Mouse (Mus musculus) limb, embryonic 13.5 days (tissue): ENCODE results near the gene Tmigd3. TPM values are rescaled to one million over a fixed set of nuclear protein-coding genes. Genes with fewer than 3 reads are reported as not detected.

ENCODE experiments used
- ATAC-seq: fragments of 200-750 bp; cut with Nextera tagmentation; 2 replicates; pipeline ENCODE4 v1.8.0; 2017; ENCODE audit warnings: low read depth, moderate number of reproducible peaks, moderate TSS enrichment; ENCODE audit not compliant: low FRiP score
- H3K27ac ChIP-seq: fragments of 300-500 bp; sonication (generic); 2 replicates; pipeline ENCODE4 v1.5.1; 2015; ENCODE audit warnings: inconsistent platforms, mild to moderate bottlenecking, moderate library complexity
- H3K27me3 ChIP-seq: fragments of 300-500 bp; sonication (generic); 2 replicates; pipeline ENCODE4 v1.6.1; 2015; ENCODE audit warnings: mild to moderate bottlenecking, inconsistent platforms
- H3K36me3 ChIP-seq: fragments of 300-500 bp; sonication (generic); 2 replicates; pipeline ENCODE4 v1.6.1; 2015; ENCODE audit warnings: inconsistent platforms, mild to moderate bottlenecking, moderate library complexity
- H3K4me1 ChIP-seq: fragments of 300-500 bp; sonication (generic); 2 replicates; pipeline ENCODE4 v1.6.1; 2015; ENCODE audit warnings: inconsistent platforms
- H3K4me2 ChIP-seq: fragments of 300-500 bp; sonication (generic); replicated peaks from 2 replicates; pipeline ENCODE4 v1.6.1; 2015; ENCODE audit warnings: inconsistent platforms, mild to moderate bottlenecking, moderate library complexity
- H3K4me3 ChIP-seq: fragments of 300-500 bp; sonication (generic); 2 replicates; pipeline ENCODE4 v1.5.1; 2015; ENCODE audit warnings: moderate library complexity, mild to moderate bottlenecking, inconsistent platforms
- H3K9ac ChIP-seq: fragments of 300-500 bp; sonication (generic); 2 replicates; pipeline ENCODE4 v1.6.1; 2015; ENCODE audit warnings: mild to moderate bottlenecking, inconsistent platforms
- H3K9me3 ChIP-seq: fragments of 300-500 bp; sonication (generic); 2 replicates; pipeline ENCODE4 v1.6.1; 2016; ENCODE audit warnings: inconsistent platforms
- WGBS: fragments of 180-500 bp; shearing (Covaris S2); methylation state at CpG from one replicate; pipeline ENCODE4 v1.1.7; 2015; 5-methylcytosine and 5-hydroxymethylcytosine counted together
- polyA plus RNA-seq: library from polyadenylated mRNA; unstranded; fragments of >200 nt; fragmentation: Nextera tagmentation; extraction: Ambion mirVana; gene quantifications from 2 replicates; pipeline ENCODE4 v1.2.1, GENCODE M21; 2015

Tmigd3 gene
- polyA plus RNA-seq, 1 experiment from 2014 or later: not detected

- no peaks in the 10 kb centered on the region for H3K27me3 ChIP-seq
- H3K9ac ChIP-seq: no peak overlapping the region
- H3K27ac ChIP-seq: no peak overlapping the region
- 81% methylated on average over 2 of the region's 2 CpGs for WGBS
- ATAC-seq: no peak
- H3K9me3 ChIP-seq: no peaks in the 10 kb centered on the region
- H3K4me3 ChIP-seq: no peak overlapping the region
- no peaks in the 10 kb centered on the region for H3K36me3 ChIP-seq
- H3K4me2 ChIP-seq: no peak overlapping the region
- H3K4me1 ChIP-seq: no peaks in the 10 kb centered on the region
These were observed 7.2 kb downstream of the Tmigd3 start for GRCm38 (mm10) chr3:105877919-105878318.

GRCm38 (mm10) chr3:105878751-105879150 is 8.0 kb downstream of the Tmigd3 start:
- no peaks in the 10 kb centered on the region for H3K4me1 ChIP-seq
- no peaks in the 10 kb centered on the region for H3K9me3 ChIP-seq
- WGBS: 84% methylated on average over 8 of the region's 8 CpGs
- no peak for ATAC-seq
- H3K4me2 ChIP-seq: no peak overlapping the region
- H3K4me3 ChIP-seq: no peak overlapping the region
- H3K9ac ChIP-seq: no peak overlapping the region
- no peak overlapping the region for H3K27ac ChIP-seq
- H3K27me3 ChIP-seq: no peaks in the 10 kb centered on the region
- no peaks in the 10 kb centered on the region for H3K36me3 ChIP-seq

- Histone ChIP-seq H3K4me3 (no peak overlapping the region), H3K9ac (no peak overlapping the region), H3K27ac (no peak overlapping the region), H3K27me3 (no peaks in the 10 kb centered on the region), H3K4me1 (no peaks in the 10 kb centered on the region), H3K9me3 (no peaks in the 10 kb centered on the region), H3K4me2 (no peak overlapping the region), H3K36me3 (no peaks in the 10 kb centered on the region)
- 64% methylated on average over 3 of the region's 3 CpGs for WGBS
- no peak for ATAC-seq
These were observed 9.7 kb downstream of the Tmigd3 start for GRCm38 (mm10) chr3:105880419-105880818.

GRCm38 (mm10) chr3:105882105-105882504 is 11.4 kb downstream of the Tmigd3 start:
- no peaks in the 10 kb centered on the region for H3K36me3 ChIP-seq
- no peak overlapping the region for H3K4me3 ChIP-seq
- no peaks in the 10 kb centered on the region for H3K4me1 ChIP-seq
- H3K27ac ChIP-seq: no peak overlapping the region
- no peak overlapping the region for H3K9ac ChIP-seq
- H3K9me3 ChIP-seq: no peaks in the 10 kb centered on the region
- no peaks in the 10 kb centered on the region for H3K27me3 ChIP-seq
- H3K4me2 ChIP-seq: no peak overlapping the region
- no peak for ATAC-seq
- 90% methylated on average over 7 of the region's 7 CpGs for WGBS

GRCm38 (mm10) chr3:105883111-105883510 is 12.4 kb downstream of the Tmigd3 start:
- Histone ChIP-seq H3K4me1 (no peaks in the 10 kb centered on the region), H3K4me2 (no peak overlapping the region), H3K9me3 (no peaks in the 10 kb centered on the region), H3K27me3 (no peaks in the 10 kb centered on the region), H3K4me3 (no peak overlapping the region), H3K9ac (no peak overlapping the region), H3K36me3 (no peaks in the 10 kb centered on the region), H3K27ac (no peak overlapping the region)
- WGBS: 89% methylated on average over 2 of the region's 2 CpGs
- no peak for ATAC-seq

- H3K4me2 ChIP-seq: no peak overlapping the region
- no peaks in the 10 kb centered on the region for H3K36me3 ChIP-seq
- no peak overlapping the region for H3K27ac ChIP-seq
- no peak overlapping the region for H3K4me3 ChIP-seq
- 83% methylated on average over 3 of the region's 3 CpGs for WGBS
- ATAC-seq: no peak
- no peaks in the 10 kb centered on the region for H3K27me3 ChIP-seq
- H3K9me3 ChIP-seq: no peaks in the 10 kb centered on the region
- H3K4me1 ChIP-seq: peaks cover 18% of the 10 kb centered on the region
- no peak overlapping the region for H3K9ac ChIP-seq
These were observed 18.3 kb downstream of the Tmigd3 start for GRCm38 (mm10) chr3:105888961-105889360.

GRCm38 (mm10) chr3:105890220-105890619 is 19.5 kb downstream of the Tmigd3 start:
- Histone ChIP-seq H3K27me3 (no peaks in the 10 kb centered on the region), H3K9me3 (no peaks in the 10 kb centered on the region), H3K4me3 (no peak overlapping the region), H3K4me2 (no peak overlapping the region), H3K4me1 (peaks cover 31% of the 10 kb centered on the region), H3K9ac (no peak overlapping the region), H3K27ac (no peak overlapping the region), H3K36me3 (no peaks in the 10 kb centered on the region)
- no peak for ATAC-seq
- WGBS: 71% methylated on average over 4 of the region's 4 CpGs

- Histone ChIP-seq H3K4me3 (no peak overlapping the region), H3K36me3 (no peaks in the 10 kb centered on the region), H3K27me3 (no peaks in the 10 kb centered on the region), H3K27ac (no peak overlapping the region), H3K4me2 (no peak overlapping the region), H3K9ac (no peak overlapping the region), H3K4me1 (peaks cover 33% of the 10 kb centered on the region), H3K9me3 (no peaks in the 10 kb centered on the region)
- ATAC-seq: no peak
- 53% methylated on average over 3 of the region's 3 CpGs for WGBS
These were observed 20.4 kb downstream of the Tmigd3 start for GRCm38 (mm10) chr3:105891141-105891540.

GRCm38 (mm10) chr3:105891760-105892571 is 21.3 kb downstream of the Tmigd3 start:
- no peaks in the 10 kb centered on the region for H3K9me3 ChIP-seq
- H3K9ac ChIP-seq: no peak overlapping the region
- no peaks in the 10 kb centered on the region for H3K27me3 ChIP-seq
- no peak overlapping the region for H3K27ac ChIP-seq
- H3K36me3 ChIP-seq: no peaks in the 10 kb centered on the region
- ATAC-seq: no peak
- peaks cover 33% of the 10 kb centered on the region for H3K4me1 ChIP-seq
- H3K4me2 ChIP-seq: no peak overlapping the region
- WGBS: 76% methylated on average over 10 of the region's 10 CpGs
- H3K4me3 ChIP-seq: no peak overlapping the region

- WGBS: 70% methylated on average over 19 of the region's 19 CpGs
- no peak for ATAC-seq
- peak overlapping the region; percentile 23; the same call in 1 of the 2 replicates for H3K27ac ChIP-seq
These were observed 22.1 kb downstream of the Tmigd3 start for GRCm38 (mm10) chr3:105892572-105893495.

GRCm38 (mm10) chr3:105893941-105894391 is 23.3 kb downstream of the Tmigd3 start:
- Histone ChIP-seq H3K4me2 (no peak overlapping the region), H3K9me3 (no peaks in the 10 kb centered on the region)
- no peak for ATAC-seq

More at GRCm38 (mm10) chr3:105892572-105893495, 22.1 kb downstream of the Tmigd3 start:
- H3K36me3 ChIP-seq: no peaks in the 10 kb centered on the region
- no peaks in the 10 kb centered on the region for H3K27me3 ChIP-seq
- no peak overlapping the region for H3K4me3 ChIP-seq
- no peak overlapping the region for H3K9ac ChIP-seq
- peaks cover 33% of the 10 kb centered on the region for H3K4me1 ChIP-seq
- H3K9me3 ChIP-seq: no peaks in the 10 kb centered on the region
- no peak overlapping the region for H3K4me2 ChIP-seq

More at GRCm38 (mm10) chr3:105893941-105894391, 23.3 kb downstream of the Tmigd3 start:
- H3K27ac ChIP-seq: peak overlapping the region; percentile 45; the same call in 1 of the 2 replicates
- WGBS: 21% methylated on average over 6 of the region's 6 CpGs
- H3K27me3 ChIP-seq: no peaks in the 10 kb centered on the region
- H3K4me1 ChIP-seq: peaks cover 33% of the 10 kb centered on the region
- no peaks in the 10 kb centered on the region for H3K36me3 ChIP-seq
- H3K4me3 ChIP-seq: no peak overlapping the region
- no peak overlapping the region for H3K9ac ChIP-seq
